9 mouse cellular contexts compared by ENCODE assay signal in genomic region chr17:27151411-27151810, GRCm38 (mm10). TPM values are rescaled to one million over a fixed set of nuclear protein-coding genes. Genes with fewer than 3 reads are reported as not detected.
DNase-seq lines count a peak whose midpoint lies in the region; TF ChIP-seq lines count a peak whose summit lies in the region.
"Had no signal": no experiment of that assay in that cellular context is flagged by ENCODE, and none has a peak within 500 bp of the region (broad histone marks: within the 10 kb centered on the region; RNA-seq: fewer than 3 reads in every experiment).

No protein-coding gene starts in this region.

- TF ChIP-seq CTCF in kidney, adult 2 months (conservative IDR thresholded peaks at IDR 0.05; ENCODE audit: insufficient read depth, insufficient read length, low read depth, low read length): peak; percentile 45

- no peaks in the 10 kb centered on the region for H3K27me3 ChIP-seq in kidney, adult 2 months (replicated peaks; ENCODE audit: control insufficient read depth, insufficient read depth, low read length)

- WGBS in kidney, adult 2 months: 76% methylated on average over 8 of the region's 8 CpGs

- H3K4me1 ChIP-seq in kidney, adult 2 months (ENCODE audit: control insufficient read depth, insufficient read depth, low read length): no peaks in the 10 kb centered on the region

- no peak for TF ChIP-seq POLR2A in kidney, adult 2 months (IDR thresholded peaks at IDR 0.05; ENCODE audit: low read depth, low read length)

- no peak overlapping the region for H3K4me3 ChIP-seq in kidney, adult 2 months (ENCODE audit: insufficient read depth, low read depth, low read length)
- H3K4me3 ChIP-seq: heart, embryonic 13.5 days had no signal

- H3K36me3 ChIP-seq in kidney, adult 2 months (ENCODE audit: control insufficient read depth, insufficient read depth, low read length): no peaks in the 10 kb centered on the region
- H3K36me3 ChIP-seq: heart, embryonic 13.5 days had no signal

- DNase-seq in kidney, adult 2 months: no peak
- no peak for DNase-seq in kidney, postnatal 14 days
- peak; percentile 21 for DNase-seq in CD4-positive helper T cell, adult 2 months (ENCODE audit: low read depth, low spot score)
- DNase-seq in T-cell, adult 2 months (ENCODE audit: low spot score): peak; percentile 16
- peak; percentile 54 for DNase-seq in naive thymus-derived CD4-positive, alpha-beta T cell, adult 2 months (ENCODE audit: low read depth)
- DNase-seq in right cerebral cortex, adult 18-20 months: no peak
- no peak for DNase-seq in urinary bladder, adult 2 months (ENCODE audit: low spot score)
- no peak for DNase-seq in kidney, adult 11 months

- H3K27ac ChIP-seq in kidney, adult 2 months (ENCODE audit: insufficient read depth, low read depth, low read length): no peak overlapping the region
- H3K27ac ChIP-seq: heart, embryonic 13.5 days had no signal

RNA-seq across cellular contexts. Expression of gene Ip6k3, which starts 16.2 kb away (rescaled TPM):
- 0.79 and 1.1 TPM in 2 replicates for polyA plus RNA-seq in kidney, adult 2 months (2012; rRNA removed)
- polyA plus RNA-seq in urinary bladder, adult 2 months (2012; rRNA removed): 0.13 and 0.17 TPM in 2 replicates

RNA-seq across cellular contexts. Expression of gene Uqcc2, which starts 17.7 kb away (rescaled TPM):
- 208 and 218 TPM in 2 replicates for polyA plus RNA-seq in kidney, adult 2 months (2012; rRNA removed)
- 175 and 243 TPM in 2 replicates for polyA plus RNA-seq in urinary bladder, adult 2 months (2012; rRNA removed)

RNA-seq across cellular contexts. Expression of gene Lemd2, which starts 52.9 kb away (rescaled TPM):
- 48.4 and 64.4 TPM in 2 replicates for polyA plus RNA-seq in kidney, adult 2 months (2012; rRNA removed)
- 58.8 and 65.6 TPM in 2 replicates for polyA plus RNA-seq in urinary bladder, adult 2 months (2012; rRNA removed)

Comparison
In these comparisons a context has a peak if more than half of its experiments do, and no peak if none do; other contexts are left out.
1. DNase-seq: peak in CD4-positive helper T cell, adult 2 months (single experiment), T-cell, adult 2 months (single experiment) and naive thymus-derived CD4-positive, alpha-beta T cell, adult 2 months (single experiment); none in kidney, adult 2 months (single experiment), kidney, postnatal 14 days (single experiment), right cerebral cortex, adult 18-20 months (single experiment), urinary bladder, adult 2 months (single experiment) and kidney, adult 11 months (single experiment).